Mouse (Mus musculus) embryonic facial prominence, embryonic 14.5 days (tissue): ENCODE measurements around the gene Padi1. TPM values are rescaled to one million over a fixed set of nuclear protein-coding genes. Genes with fewer than 3 reads are reported as not detected.

Source experiments
- ATAC-seq: fragments of 200-750 bp; cut with Nextera tagmentation; 2 replicates; pipeline ENCODE4 v1.8.0; 2017; ENCODE audit warnings: low read depth, moderate number of reproducible peaks, moderate TSS enrichment
- DNase-seq: peaks from one replicate; pipeline ENCODE4 v3.0.0-alpha.2; 2015; ENCODE audit warnings: low spot score
- H3K27ac ChIP-seq: fragments of 300-500 bp; sonication (generic); replicated peaks from 2 replicates; pipeline ENCODE4 v1.5.1; 2014; ENCODE audit warnings: low read depth, mild to moderate bottlenecking, low read length, moderate library complexity
- H3K27me3 ChIP-seq: fragments of 300-500 bp; sonication (generic); replicated peaks from 2 replicates; pipeline ENCODE4 v1.6.1; 2014; ENCODE audit warnings: low read length; ENCODE audit not compliant: control insufficient read depth, insufficient read depth
- H3K36me3 ChIP-seq: fragments of 300-500 bp; sonication (generic); 2 replicates; pipeline ENCODE4 v1.6.1; 2014; ENCODE audit warnings: low read length, mixed read lengths; ENCODE audit not compliant: control insufficient read depth, insufficient read depth
- H3K4me1 ChIP-seq: fragments of 300-500 bp; sonication (generic); 2 replicates; pipeline ENCODE4 v1.6.1; 2014; ENCODE audit warnings: antibody characterized with exemption, low read length; ENCODE audit not compliant: control insufficient read depth, insufficient read depth
- H3K4me2 ChIP-seq: fragments of 300-500 bp; sonication (generic); 2 replicates; pipeline ENCODE4 v1.6.1; 2014; ENCODE audit warnings: low read depth, mild to moderate bottlenecking, low read length, moderate library complexity, mixed read lengths
- H3K4me3 ChIP-seq: fragments of 300-500 bp; sonication (generic); 2 replicates; pipeline ENCODE4 v1.5.1; 2014; ENCODE audit warnings: low read depth, mild to moderate bottlenecking, low read length
- H3K9ac ChIP-seq: fragments of 300-500 bp; sonication (generic); 2 replicates; pipeline ENCODE4 v1.6.1; 2014; ENCODE audit warnings: low read depth, mild to moderate bottlenecking, low read length, moderate library complexity, mixed read lengths
- H3K9me3 ChIP-seq: fragments of 300-500 bp; sonication (generic); 2 replicates; pipeline ENCODE4 v1.6.1; 2016; ENCODE audit warnings: low read length; ENCODE audit not compliant: control insufficient read depth
- WGBS: fragments of 180-500 bp; shearing (Covaris S2); extraction: QIAGEN DNeasy Blood & Tissue Kit; methylation state at CpG from one replicate; pipeline ENCODE4 v1.1.7; 2014; 5-methylcytosine and 5-hydroxymethylcytosine counted together
- polyA plus RNA-seq: library from polyadenylated mRNA; unstranded; fragments of >200 nt; fragmentation: Nextera tagmentation; extraction: Ambion mirVana; gene quantifications from 2 replicates; pipeline ENCODE4 v1.2.1, GENCODE M21; 2014

Gene Padi1
- polyA plus RNA-seq, 1 experiment from 2014 or later, result 0.28 TPM

DNA sequence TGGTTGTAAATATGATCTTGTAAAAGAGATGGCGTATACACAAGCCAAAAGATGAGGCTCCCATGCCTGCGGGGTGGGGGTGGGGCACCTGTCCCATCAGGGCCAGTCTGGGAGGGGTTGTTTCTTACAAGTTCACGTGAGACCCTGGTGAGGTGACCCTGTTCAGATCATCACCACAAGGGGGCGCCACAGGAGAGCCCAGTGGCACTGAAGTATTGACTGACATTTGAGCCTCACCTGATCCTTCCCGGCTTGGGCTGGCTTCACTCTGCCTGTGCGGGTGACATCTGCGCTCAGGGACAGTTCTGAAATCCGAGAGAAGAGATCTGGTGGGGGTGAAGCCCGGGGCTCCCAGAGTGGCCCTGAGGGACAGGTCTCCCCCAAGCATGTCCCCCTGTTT is 82.4 kb downstream of the Padi1 start:
- 0 out of 2 replicates have a peak, but pooled peaks have one; percentile 22 for ATAC-seq
- no peaks in the 10 kb centered on the region for H3K4me1 ChIP-seq
- WGBS, result 9% methylated on average over 8 of the region's 9 CpGs
- no peak overlapping the region for H3K9ac ChIP-seq
- no peaks in the 10 kb centered on the region for H3K27me3 ChIP-seq
- no peak overlapping the region for H3K4me2 ChIP-seq
- no peaks in the 10 kb centered on the region for H3K36me3 ChIP-seq
- H3K27ac ChIP-seq, result no peak overlapping the region
- peak; percentile 41 for DNase-seq
- no peak overlapping the region for H3K4me3 ChIP-seq
- H3K9me3 ChIP-seq, result no peaks in the 10 kb centered on the region

Other genes with a start within 250 kb of the Padi1 start
- gene Arhgef10l, start 179.8 kb downstream of the Padi1 start, polyA plus RNA-seq, result 13.4 and 14.8 TPM in 2 replicates
- gene Rcc2, start 145.2 kb downstream of the Padi1 start, polyA plus RNA-seq, result 31.1 and 31.6 TPM in 2 replicates
- not detected in 2 replicates for gene Padi6, start 103.1 kb downstream of the Padi1 start, polyA plus RNA-seq
- 0.14 and 0.38 TPM in 2 replicates for gene Padi4, start 71.5 kb downstream of the Padi1 start, polyA plus RNA-seq
- gene Padi3, start 35.1 kb downstream of the Padi1 start, polyA plus RNA-seq, result 0.38 and 0.47 TPM in 2 replicates
- 15.1 and 16.1 TPM in 2 replicates for gene Padi2, start 60.6 kb upstream of the Padi1 start, polyA plus RNA-seq
- gene Sdhb, start 115.4 kb upstream of the Padi1 start, polyA plus RNA-seq, result 383 and 394 TPM in 2 replicates
- gene Atp13a2, start 141.1 kb upstream of the Padi1 start, polyA plus RNA-seq, result 42.9 and 43.5 TPM in 2 replicates
- gene Mfap2, start 164.6 kb upstream of the Padi1 start, polyA plus RNA-seq, result 745 and 811 TPM in 2 replicates
- gene Crocc, start 214.8 kb upstream of the Padi1 start, polyA plus RNA-seq, result 5.1 and 6.2 TPM in 2 replicates
- 66.5 and 78.8 TPM in 2 replicates for gene Necap2, start 232.6 kb upstream of the Padi1 start, polyA plus RNA-seq
- gene Spata21, start 242.6 kb upstream of the Padi1 start, polyA plus RNA-seq, result 0.33 TPM in 1 of 2 replicates, not detected in the other